Mouse (Mus musculus) heart, postnatal 25 days (tissue): ENCODE results near the gene Thtpa. TPM values are rescaled to one million over a fixed set of nuclear protein-coding genes. Genes with fewer than 3 reads are reported as not detected.

Source experiments
- DNase-seq: peaks from one replicate; pipeline ENCODE4 v3.0.0; 2022; ENCODE audit warnings: low spot score
- intact Hi-C: fragments of 180-260 bp; cut with DNase I; formaldehyde crosslinking; loops from one replicate; pipeline ENCODE4 v1.15.1; 2025
- total RNA-seq, 2 experiments: library from RNA; stranded (reverse); gene quantifications; 2 replicates each; pipeline ENCODE4 v1.2.3; 2021

The Thtpa gene
- total RNA-seq: 10 to 100 TPM; 12.3 to 13.2 TPM

GRCm38 (mm10) chr14:55094704-55095231 is at the start of gene Thtpa:
Thtpa (plus strand) TSS chr14:55094784.
- peak; percentile 52 for DNase-seq
- intact Hi-C loops: loop anchor here (2.0 to 5.0 kb wide), 3 partner anchors 16 to 192 kb away; no protein-coding TSS in a partner anchor

GRCm38 (mm10) chr14:55047971-55048531 is 46.5 kb upstream of the Thtpa start:
- no peak for DNase-seq
- intact Hi-C loops: no loop called here

GRCm38 (mm10) chr14:55052496-55052895 is 42.1 kb upstream of the Thtpa start:
- intact Hi-C loops: no loop called here
- no peak for DNase-seq

GRCm38 (mm10) chr14:55053050-55053449 is 41.5 kb upstream of the Thtpa start:
- intact Hi-C loops: no loop called here
- DNase-seq: no peak

- intact Hi-C loops: no loop called here
- no peak for DNase-seq
Measured at GRCm38 (mm10) chr14:55053708-55054190, 40.8 kb upstream of the Thtpa start.

GRCm38 (mm10) chr14:55054191-55054749 is 40.3 kb upstream of the Thtpa start:
- intact Hi-C loops: no loop called here

GRCm38 (mm10) chr14:55055167-55055834 is 39.3 kb upstream of the Thtpa start:
- intact Hi-C loops: no loop called here
- no peak for DNase-seq

More at GRCm38 (mm10) chr14:55054191-55054749, 40.3 kb upstream of the Thtpa start:
- DNase-seq: no peak

GRCm38 (mm10) chr14:55059009-55059408 is 35.6 kb upstream of the Thtpa start:
- no peak for DNase-seq
- intact Hi-C loops: no loop called here

- intact Hi-C loops: no loop called here
Measured at GRCm38 (mm10) chr14:55059931-55060330, 34.7 kb upstream of the Thtpa start.

GRCm38 (mm10) chr14:55061845-55062244 is 32.7 kb upstream of the Thtpa start:
- intact Hi-C loops: no loop called here
- no peak for DNase-seq

More at GRCm38 (mm10) chr14:55059931-55060330, 34.7 kb upstream of the Thtpa start:
- DNase-seq: no peak

- DNase-seq: no peak
- intact Hi-C loops: no loop called here
Measured at GRCm38 (mm10) chr14:55062626-55063025, 32.0 kb upstream of the Thtpa start.

GRCm38 (mm10) chr14:55063117-55063516 is 31.5 kb upstream of the Thtpa start:
- DNase-seq: no peak
- intact Hi-C loops: no loop called here

- intact Hi-C loops: no loop called here
- DNase-seq: no peak
Measured at GRCm38 (mm10) chr14:55063581-55064381, 30.8 kb upstream of the Thtpa start.

GRCm38 (mm10) chr14:55064481-55065370 is 29.9 kb upstream of the Thtpa start:
- no peak for DNase-seq
- intact Hi-C loops: no loop called here

GRCm38 (mm10) chr14:55065391-55065790 is 29.2 kb upstream of the Thtpa start:
- DNase-seq: no peak

GRCm38 (mm10) chr14:55066042-55066441 is 28.5 kb upstream of the Thtpa start:
- no peak for DNase-seq
- intact Hi-C loops: no loop called here

More at GRCm38 (mm10) chr14:55065391-55065790, 29.2 kb upstream of the Thtpa start:
- intact Hi-C loops: no loop called here

- intact Hi-C loops: no loop called here
- no peak for DNase-seq
Measured at GRCm38 (mm10) chr14:55071756-55072155, 22.8 kb upstream of the Thtpa start.

- DNase-seq: no peak
- intact Hi-C loops: no loop called here
Measured at GRCm38 (mm10) chr14:55074416-55074815, 20.2 kb upstream of the Thtpa start.

GRCm38 (mm10) chr14:55076224-55076623 is 18.4 kb upstream of the Thtpa start:
- DNase-seq: no peak
- intact Hi-C loops: no loop called here
